Mouse (Mus musculus) G1E (cell line): ENCODE measurements around the gene Hephl1.

Experiments used
- CTCF ChIP-seq: IDR thresholded peaks from 2 replicates; pipeline ENCODE4 v1.5.1; 2012; ENCODE audit warnings: low read depth, low read length, inconsistent platforms, mixed read lengths
- GATA1 ChIP-seq: IDR thresholded peaks from 2 replicates; pipeline ENCODE4 v1.6.1; 2012; ENCODE audit warnings: borderline replicate concordance, low read length, inconsistent platforms, mixed read lengths
- POLR2AphosphoS5 ChIP-seq: IDR thresholded peaks from 2 replicates; pipeline ENCODE4 v1.6.1; 2012; ENCODE audit warnings: low read depth, low read length, inconsistent platforms; ENCODE audit not compliant: insufficient replicate concordance

- TF ChIP-seq CTCF: no peak
- TF ChIP-seq POLR2AphosphoS5: no peak
- no peak for TF ChIP-seq GATA1
These were observed 14.0 kb upstream of the Hephl1 start for GRCm38 (mm10) chr9:15125897-15126296.
